Mouse (Mus musculus): ENCODE data around the gene Gpr4.

GRCm38 (mm10) chr7:19208201-19208910 is 4.0 kb upstream of the Gpr4 start:
- no peak for TF ChIP-seq POLR2A (IDR thresholded peaks at IDR 0.05; ENCODE audit: low read depth, low read length)
- no peak for TF ChIP-seq CTCF (conservative IDR thresholded peaks at IDR 0.05 in 1 of 2, IDR thresholded peaks at IDR 0.05 in 1 of 2; ENCODE audit: low read depth in 2 of 2, low read length in 2 of 2)
- TF ChIP-seq MAFK (IDR thresholded peaks at IDR 0.05; ENCODE audit: insufficient replicate concordance, low read length), result no peak
- no peak for TF ChIP-seq CHD2 (IDR thresholded peaks at IDR 0.05; ENCODE audit: low read length)
- TF ChIP-seq JUND (conservative IDR thresholded peaks at IDR 0.05; ENCODE audit: low read depth, low read length), result no peak
- no peak for TF ChIP-seq EP300 (IDR thresholded peaks at IDR 0.05; ENCODE audit: low read length)
- TF ChIP-seq ZNF384 (IDR thresholded peaks at IDR 0.05; ENCODE audit: low read depth, low read length), result no peak
- no peak for TF ChIP-seq KAT2A (IDR thresholded peaks at IDR 0.05; ENCODE audit: insufficient replicate concordance, low read length)
- no peak for TF ChIP-seq ZC3H11A (IDR thresholded peaks at IDR 0.05; ENCODE audit: low read depth, low read length)

All from CH12.LX (cell line).